Mouse (Mus musculus): ENCODE results near the gene Sgce.

DNA sequence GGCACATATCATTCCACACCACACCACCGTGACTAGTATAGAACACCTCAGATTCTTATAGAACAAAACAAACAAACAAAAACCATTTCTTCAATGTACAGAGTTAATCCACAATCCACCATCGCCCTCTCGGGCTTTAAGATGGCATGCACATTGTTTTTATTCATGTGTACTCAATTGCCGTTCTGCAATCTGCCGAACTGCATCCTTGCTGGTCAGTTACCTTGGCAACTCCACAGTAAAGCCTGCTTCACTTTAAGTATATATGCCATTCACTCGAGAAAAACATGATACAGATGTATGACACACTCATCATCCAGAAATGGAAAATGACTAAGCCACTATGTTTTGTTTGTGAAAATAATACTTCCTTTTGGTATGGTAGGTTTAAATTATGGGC is 24.9 kb downstream of the Sgce start:
- TF ChIP-seq POLR2A (IDR thresholded peaks at IDR 0.05; ENCODE audit: control insufficient read depth, low read depth, low read length) (no peak), CTCF (IDR thresholded peaks at IDR 0.05; ENCODE audit: control insufficient read depth, insufficient read depth, insufficient replicate concordance, low read depth, low read length) (no peak)

Measured in testis, adult 2 months (tissue).